Mouse (Mus musculus) brain, embryonic 18.5 days (tissue): ENCODE measurements around the gene Alpk1.

Experiments used
- DNase-seq: peaks from one replicate; pipeline ENCODE4 v3.0.0-alpha.2; 2012; ENCODE audit warnings: low read depth, low spot score

The Alpk1 gene

DNA sequence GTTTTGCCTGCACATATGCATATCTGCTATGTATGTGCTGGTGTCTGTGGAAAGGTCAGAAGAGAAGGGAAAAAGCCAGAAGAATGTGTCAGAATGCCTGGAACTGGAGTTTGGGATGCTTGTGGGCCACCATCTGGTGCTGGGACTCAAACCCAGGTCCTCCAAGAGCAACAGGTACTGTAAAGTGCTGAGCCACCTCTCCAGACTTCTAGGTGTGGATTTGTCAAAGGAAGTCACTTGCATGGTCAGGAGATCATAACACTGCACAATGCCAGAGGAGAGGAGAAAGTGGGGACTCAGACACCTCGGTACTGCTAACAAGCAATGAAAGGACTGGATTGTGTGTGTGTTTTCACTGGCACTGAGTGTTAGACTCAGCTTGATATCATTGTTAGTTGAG lies 150.1 kb downstream of the Alpk1 start:
- DNase-seq: no peak

DNA sequence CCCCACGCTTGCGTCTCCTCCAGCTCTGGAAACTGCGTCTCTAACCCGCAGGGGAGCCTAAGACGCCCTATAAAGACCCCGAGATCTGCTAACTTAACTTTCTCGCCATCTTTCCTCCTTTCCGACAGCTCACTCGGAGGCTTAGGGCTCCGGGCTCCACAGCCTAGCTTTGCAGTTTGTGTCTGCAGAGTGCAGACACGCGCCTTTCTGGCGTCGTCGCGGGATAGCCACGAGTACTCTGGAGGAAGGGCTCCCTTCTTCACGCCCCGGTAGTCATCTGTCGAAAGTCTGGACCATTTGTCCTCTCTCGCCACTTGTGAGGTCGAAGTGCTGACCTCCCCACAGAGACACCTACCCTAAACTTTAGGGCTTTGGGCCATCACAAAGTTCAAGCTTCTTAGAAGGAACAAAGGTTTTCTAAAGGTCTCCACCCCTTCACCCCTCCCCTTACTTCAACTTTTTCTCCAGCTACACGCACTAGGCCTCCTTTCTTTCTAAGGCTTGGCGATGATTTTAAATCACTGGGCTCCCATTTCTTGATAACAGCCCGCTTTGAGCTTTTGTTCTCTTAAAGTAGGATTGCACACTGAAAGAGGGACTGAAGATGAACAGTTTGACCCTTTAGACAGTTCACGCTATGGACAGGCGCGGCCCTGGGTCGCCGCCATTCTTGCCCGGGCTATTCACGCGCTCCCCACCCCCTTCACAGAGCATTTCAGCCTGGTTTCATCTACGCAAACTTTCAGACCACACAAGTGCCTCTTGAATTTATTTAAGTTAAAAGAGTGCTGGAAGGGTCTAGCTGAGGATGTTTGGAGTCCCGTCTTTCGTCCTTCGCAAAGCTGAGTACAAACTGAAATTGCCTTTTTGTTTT lies 151.8 kb downstream of the Alpk1 start:
- no peak for DNase-seq

DNA sequence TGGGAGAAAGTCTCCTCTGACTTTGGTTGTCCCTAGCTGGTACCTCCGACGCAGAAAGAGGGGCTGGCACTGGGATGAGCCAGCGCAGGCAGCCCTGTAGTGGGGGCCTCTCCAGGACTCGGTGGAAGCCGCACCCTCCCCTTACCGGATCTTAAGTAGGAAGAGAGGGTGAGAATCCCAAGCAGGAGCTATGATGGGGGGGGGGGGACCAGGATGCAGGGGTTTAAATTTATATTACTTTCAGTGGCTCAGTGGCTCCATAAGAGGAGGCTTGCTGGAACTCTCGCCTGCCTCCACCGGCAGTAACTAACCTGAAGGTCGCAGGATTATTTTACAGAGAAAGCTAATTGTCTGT lies 152.4 kb downstream of the Alpk1 start:
- DNase-seq: no peak

DNA sequence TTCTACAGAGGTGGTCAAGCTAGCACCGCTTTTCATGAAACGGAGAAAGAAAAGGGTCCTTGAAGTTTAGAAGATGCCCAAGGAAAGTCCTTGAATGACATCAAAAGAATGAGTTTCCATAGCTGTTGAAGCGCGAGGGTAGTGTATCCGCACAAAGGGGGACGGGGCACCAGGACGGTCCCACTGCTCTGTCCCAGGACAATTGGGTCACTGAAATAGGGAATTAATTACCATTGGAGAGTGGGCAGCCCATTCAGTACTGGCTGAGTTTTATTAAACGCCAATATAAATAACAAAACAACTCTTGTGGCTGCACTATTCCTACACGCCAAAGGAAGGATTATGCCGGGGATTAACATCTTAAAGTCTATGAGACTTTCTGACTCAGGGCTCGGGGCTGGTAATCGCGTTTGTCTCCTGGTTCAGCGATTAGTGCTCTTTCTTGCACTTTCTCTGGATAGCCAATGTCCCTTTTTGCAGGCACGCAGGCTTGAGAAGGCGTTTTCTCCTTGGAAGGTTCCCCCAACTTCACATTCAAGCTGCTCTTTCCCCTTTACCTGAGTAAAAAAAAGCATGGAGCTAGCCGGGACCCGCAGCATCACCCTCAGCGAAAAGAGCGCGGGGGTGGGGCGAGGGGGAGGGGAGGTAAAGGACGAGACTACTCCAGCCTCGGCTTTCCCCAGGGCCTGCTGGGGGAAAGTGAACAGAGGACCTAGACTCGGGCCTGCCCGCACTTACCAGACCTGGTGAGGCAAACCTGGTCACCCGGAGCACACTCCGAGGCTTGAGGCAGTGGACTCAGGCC lies 153.0 kb downstream of the Alpk1 start:
- DNase-seq: no peak

DNA sequence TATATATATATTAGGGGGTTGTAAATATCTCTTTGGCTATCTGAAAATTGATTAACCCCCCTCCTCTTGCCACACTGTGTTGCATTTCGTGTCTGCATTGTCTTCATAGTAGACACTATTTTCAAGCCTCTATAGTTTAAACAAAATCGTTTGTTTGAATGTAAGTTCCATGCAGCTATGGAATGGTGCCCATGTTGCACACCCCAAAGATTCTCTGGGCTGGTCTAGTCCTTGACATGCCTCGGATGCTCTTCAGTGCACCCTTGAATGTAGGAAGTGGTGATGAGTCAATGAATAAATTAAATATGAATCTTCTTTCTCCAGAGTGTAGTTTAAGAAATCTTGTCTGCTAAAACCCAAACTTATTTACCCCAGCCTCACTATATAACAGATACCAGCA lies 153.8 kb downstream of the Alpk1 start:
- no peak for DNase-seq

DNA sequence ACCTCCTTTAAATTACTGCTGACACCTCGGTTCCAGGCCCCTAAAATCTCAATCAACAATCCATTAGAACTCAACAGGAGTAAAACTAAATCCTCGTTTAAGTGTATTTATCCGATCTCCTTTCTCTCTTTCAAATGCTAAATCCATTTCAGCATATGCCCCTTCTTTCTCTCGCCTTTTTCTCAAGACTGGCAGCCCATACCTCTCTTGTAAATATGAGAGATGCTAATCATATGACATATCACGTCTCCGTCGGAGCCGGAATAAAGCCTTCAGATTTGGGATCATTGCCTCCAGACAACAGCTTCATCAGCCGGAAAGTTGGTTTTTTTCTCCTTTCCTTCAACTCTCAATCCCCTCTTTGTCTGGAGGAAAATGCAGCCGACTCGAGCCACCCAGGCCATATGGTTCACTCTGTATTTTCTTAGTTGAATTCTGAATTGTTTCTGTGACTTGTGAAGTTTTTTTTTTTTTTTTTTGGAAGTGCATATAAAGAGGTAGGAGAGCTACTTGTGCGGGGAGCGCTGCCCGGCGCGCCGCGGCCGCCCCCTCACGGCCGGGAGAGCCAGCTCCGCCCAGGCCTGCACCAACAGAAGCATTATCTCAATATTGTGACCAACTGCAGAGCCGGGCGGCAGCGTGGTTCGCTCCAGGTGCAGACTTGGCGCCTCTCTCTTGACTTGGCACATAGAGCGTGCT lies 154.5 kb downstream of the Alpk1 start:
- no peak for DNase-seq

DNA sequence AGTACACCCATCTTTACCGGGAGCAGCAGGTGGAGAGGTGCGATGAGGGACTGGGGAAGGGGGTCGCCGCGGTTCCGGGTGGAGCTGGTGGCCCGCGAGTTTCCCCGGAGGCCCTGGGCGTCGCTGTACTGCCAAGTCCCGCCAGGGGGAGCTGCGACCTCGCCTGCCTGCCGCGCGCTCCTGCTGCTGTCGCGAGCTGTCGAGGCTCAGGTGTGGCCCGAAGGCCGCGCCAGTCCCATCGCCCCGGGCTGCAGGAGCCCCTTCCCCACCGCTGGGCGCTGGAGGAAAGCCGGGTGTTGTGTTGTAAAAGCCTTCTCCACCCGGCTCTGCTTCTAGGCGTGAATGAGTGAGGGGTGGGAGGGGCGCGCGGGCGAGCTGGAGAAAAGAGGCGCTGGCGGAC lies 155.0 kb downstream of the Alpk1 start:
- DNase-seq: no peak
